Mouse (Mus musculus): ENCODE measurements around the gene Eno3. TPM values are rescaled to one million over a fixed set of nuclear protein-coding genes. Genes with fewer than 3 reads are reported as not detected.

Eno3 gene
- polyA plus RNA-seq, 1 experiment from 2014 or later = 6.0 TPM

- peaks cover 14% of the 10 kb centered on the region for H3K36me3 ChIP-seq (ENCODE audit: control insufficient read depth, insufficient read depth, low read length)
- H3K27me3 ChIP-seq (ENCODE audit: control insufficient read depth, insufficient read depth, low read depth, low read length) = no peaks in the 10 kb centered on the region
- H3K4me1 ChIP-seq (ENCODE audit: control insufficient read depth, insufficient read depth, low read length) = peaks cover 39% of the 10 kb centered on the region
- H3K9me3 ChIP-seq (replicated peaks; ENCODE audit: control insufficient read depth, low read length, poor library complexity, severe bottlenecking) = no peaks in the 10 kb centered on the region
- ATAC-seq = no peak
- H3K27ac ChIP-seq (ENCODE audit: low read length) = peak overlapping the region; percentile 95
- WGBS = 58% methylated on average over 6 of the region's 6 CpGs
- peak overlapping the region; percentile 95 for H3K4me3 ChIP-seq (ENCODE audit: low read depth, low read length)
- H3K4me2 ChIP-seq (ENCODE audit: low read length) = peak overlapping the region; percentile 83
- peak overlapping the region; percentile 94 for H3K9ac ChIP-seq (ENCODE audit: low read depth, low read length)
These were observed 4.1 kb upstream of the Eno3 start for GRCm38 (mm10) chr11:70652884-70653344.

- Histone ChIP-seq H3K9ac (ENCODE audit: low read depth, low read length) (peak overlapping the region; percentile 94), H3K27ac (ENCODE audit: low read length) (peak overlapping the region; percentile 95), H3K9me3 (replicated peaks; ENCODE audit: control insufficient read depth, low read length, poor library complexity, severe bottlenecking) (no peaks in the 10 kb centered on the region), H3K4me2 (ENCODE audit: low read length) (peak overlapping the region; percentile 83), H3K27me3 (ENCODE audit: control insufficient read depth, insufficient read depth, low read depth, low read length) (no peaks in the 10 kb centered on the region), H3K36me3 (ENCODE audit: control insufficient read depth, insufficient read depth, low read length) (peaks cover 14% of the 10 kb centered on the region), H3K4me3 (ENCODE audit: low read depth, low read length) (peak overlapping the region; percentile 95), H3K4me1 (ENCODE audit: control insufficient read depth, insufficient read depth, low read length) (peaks cover 33% of the 10 kb centered on the region)
- peak; percentile 60 for ATAC-seq
- WGBS = 0% methylated on average over 45 of the region's 63 CpGs
These were observed 3.4 kb upstream of the Eno3 start for GRCm38 (mm10) chr11:70653345-70654197.

- WGBS = under 1% methylated on average over 47 of the region's 61 CpGs
- Histone ChIP-seq H3K36me3 (ENCODE audit: control insufficient read depth, insufficient read depth, low read length) (peaks cover 12% of the 10 kb centered on the region), H3K4me1 (ENCODE audit: control insufficient read depth, insufficient read depth, low read length) (peaks cover 29% of the 10 kb centered on the region), H3K9me3 (replicated peaks; ENCODE audit: control insufficient read depth, low read length, poor library complexity, severe bottlenecking) (no peaks in the 10 kb centered on the region), H3K27ac (ENCODE audit: low read length) (peak within 1 kb of the TSS; percentile 95), H3K27me3 (ENCODE audit: control insufficient read depth, insufficient read depth, low read depth, low read length) (no peaks in the 10 kb centered on the region), H3K9ac (ENCODE audit: low read depth, low read length) (peak within 1 kb of the TSS; percentile 94), H3K4me3 (ENCODE audit: low read depth, low read length) (peak within 1 kb of the TSS; percentile 95), H3K4me2 (ENCODE audit: low read length) (peak within 1 kb of the TSS; percentile 83)
- ATAC-seq = peak; percentile 76
These were observed 2.6 kb upstream of the Eno3 start, which contains the start of gene Pfn1 for GRCm38 (mm10) chr11:70654198-70654922. TSS of gene Pfn1 (minus strand) at chr11:70654644.

GRCm38 (mm10) chr11:70654923-70655570 lies 2.0 kb upstream of the Eno3 start:
- Histone ChIP-seq H3K9me3 (replicated peaks; ENCODE audit: control insufficient read depth, low read length, poor library complexity, severe bottlenecking) (no peaks in the 10 kb centered on the region), H3K4me3 (ENCODE audit: low read depth, low read length) (peak overlapping the region; percentile 95), H3K27ac (ENCODE audit: low read length) (peak overlapping the region; percentile 95), H3K4me1 (ENCODE audit: control insufficient read depth, insufficient read depth, low read length) (peaks cover 29% of the 10 kb centered on the region), H3K27me3 (ENCODE audit: control insufficient read depth, insufficient read depth, low read depth, low read length) (no peaks in the 10 kb centered on the region), H3K36me3 (ENCODE audit: control insufficient read depth, insufficient read depth, low read length) (peaks cover 11% of the 10 kb centered on the region), H3K4me2 (ENCODE audit: low read length) (peak overlapping the region; percentile 83), H3K9ac (ENCODE audit: low read depth, low read length) (peak overlapping the region; percentile 94)
- WGBS = under 1% methylated on average over 45 of the region's 48 CpGs
- peak; percentile 47 for ATAC-seq

- Histone ChIP-seq H3K4me1 (ENCODE audit: control insufficient read depth, insufficient read depth, low read length) (peaks cover 29% of the 10 kb centered on the region), H3K9ac (ENCODE audit: low read depth, low read length) (peak overlapping the region; percentile 59), H3K4me3 (ENCODE audit: low read depth, low read length) (peak overlapping the region; percentile 95), H3K4me2 (ENCODE audit: low read length) (peak overlapping the region; percentile 83), H3K9me3 (replicated peaks; ENCODE audit: control insufficient read depth, low read length, poor library complexity, severe bottlenecking) (no peaks in the 10 kb centered on the region), H3K27ac (ENCODE audit: low read length) (peak overlapping the region; percentile 95), H3K36me3 (ENCODE audit: control insufficient read depth, insufficient read depth, low read length) (peaks cover 5% of the 10 kb centered on the region), H3K27me3 (ENCODE audit: control insufficient read depth, insufficient read depth, low read depth, low read length) (no peaks in the 10 kb centered on the region)
- WGBS = under 1% methylated on average over 61 of the region's 61 CpGs
- ATAC-seq = no peak
These were observed 1.2 kb upstream of the Eno3 start for GRCm38 (mm10) chr11:70655571-70656455.

- Histone ChIP-seq H3K4me2 (ENCODE audit: low read length) (peak overlapping the region; percentile 83), H3K27ac (ENCODE audit: low read length) (no peak overlapping the region), H3K36me3 (ENCODE audit: control insufficient read depth, insufficient read depth, low read length) (peaks cover under 1% of the 10 kb centered on the region; the same call in 1 of the 2 replicates), H3K27me3 (ENCODE audit: control insufficient read depth, insufficient read depth, low read depth, low read length) (no peaks in the 10 kb centered on the region), H3K9me3 (replicated peaks; ENCODE audit: control insufficient read depth, low read length, poor library complexity, severe bottlenecking) (no peaks in the 10 kb centered on the region), H3K9ac (ENCODE audit: low read depth, low read length) (0 out of 2 replicates have a peak overlapping the region, but pooled peaks have one; percentile 21), H3K4me1 (ENCODE audit: control insufficient read depth, insufficient read depth, low read length) (peaks cover 29% of the 10 kb centered on the region), H3K4me3 (ENCODE audit: low read depth, low read length) (peak overlapping the region; percentile 95; the same call in 1 of the 2 replicates)
- no peak for ATAC-seq
- WGBS = 8% methylated on average over 16 of the region's 16 CpGs
These were observed 510 bp upstream of the Eno3 start for GRCm38 (mm10) chr11:70656456-70656927.

GRCm38 (mm10) chr11:70657573-70657972 lies 571 bp downstream of the Eno3 start:
- 52% methylated on average over 6 of the region's 6 CpGs for WGBS
- ATAC-seq = no peak
- no peaks in the 10 kb centered on the region; the same call in 1 of the 2 replicates for H3K36me3 ChIP-seq (ENCODE audit: control insufficient read depth, insufficient read depth, low read length)
- no peaks in the 10 kb centered on the region for H3K9me3 ChIP-seq (replicated peaks; ENCODE audit: control insufficient read depth, low read length, poor library complexity, severe bottlenecking)
- no peak overlapping the region for H3K9ac ChIP-seq (ENCODE audit: low read depth, low read length)
- no peaks in the 10 kb centered on the region for H3K27me3 ChIP-seq (ENCODE audit: control insufficient read depth, insufficient read depth, low read depth, low read length)
- no peak overlapping the region for H3K27ac ChIP-seq (ENCODE audit: low read length)
- no peak overlapping the region for H3K4me2 ChIP-seq (ENCODE audit: low read length)
- peaks cover 21% of the 10 kb centered on the region for H3K4me1 ChIP-seq (ENCODE audit: control insufficient read depth, insufficient read depth, low read length)
- no peak overlapping the region for H3K4me3 ChIP-seq (ENCODE audit: low read depth, low read length)

GRCm38 (mm10) chr11:70657991-70658390 lies 989 bp downstream of the Eno3 start:
- Histone ChIP-seq H3K36me3 (ENCODE audit: control insufficient read depth, insufficient read depth, low read length) (peaks cover 2% of the 10 kb centered on the region; the same call in 1 of the 2 replicates), H3K27me3 (ENCODE audit: control insufficient read depth, insufficient read depth, low read depth, low read length) (no peaks in the 10 kb centered on the region), H3K4me2 (ENCODE audit: low read length) (no peak overlapping the region), H3K4me1 (ENCODE audit: control insufficient read depth, insufficient read depth, low read length) (peaks cover 17% of the 10 kb centered on the region), H3K27ac (ENCODE audit: low read length) (no peak overlapping the region), H3K4me3 (ENCODE audit: low read depth, low read length) (no peak overlapping the region), H3K9me3 (replicated peaks; ENCODE audit: control insufficient read depth, low read length, poor library complexity, severe bottlenecking) (no peaks in the 10 kb centered on the region), H3K9ac (ENCODE audit: low read depth, low read length) (no peak overlapping the region)
- WGBS = 65% methylated on average over 9 of the region's 9 CpGs
- ATAC-seq = no peak
